Mouse (Mus musculus) testis, adult 2 months (tissue): ENCODE data around the gene Pogz.

Experiments
- CTCF ChIP-seq: fragments of 200-500 bp; IDR thresholded peaks from 2 replicates; pipeline ENCODE4 v1.5.1; 2012; ENCODE audit warnings: low read depth, mild to moderate bottlenecking, inconsistent platforms, low read length, moderate library complexity; ENCODE audit not compliant: control insufficient read depth, insufficient read depth, insufficient replicate concordance
- POLR2A ChIP-seq: fragments of 200-500 bp; IDR thresholded peaks from 2 replicates; pipeline ENCODE4 v1.6.1; 2012; ENCODE audit warnings: low read depth, mild to moderate bottlenecking, inconsistent platforms, low read length, moderate library complexity; ENCODE audit not compliant: control insufficient read depth

DNA sequence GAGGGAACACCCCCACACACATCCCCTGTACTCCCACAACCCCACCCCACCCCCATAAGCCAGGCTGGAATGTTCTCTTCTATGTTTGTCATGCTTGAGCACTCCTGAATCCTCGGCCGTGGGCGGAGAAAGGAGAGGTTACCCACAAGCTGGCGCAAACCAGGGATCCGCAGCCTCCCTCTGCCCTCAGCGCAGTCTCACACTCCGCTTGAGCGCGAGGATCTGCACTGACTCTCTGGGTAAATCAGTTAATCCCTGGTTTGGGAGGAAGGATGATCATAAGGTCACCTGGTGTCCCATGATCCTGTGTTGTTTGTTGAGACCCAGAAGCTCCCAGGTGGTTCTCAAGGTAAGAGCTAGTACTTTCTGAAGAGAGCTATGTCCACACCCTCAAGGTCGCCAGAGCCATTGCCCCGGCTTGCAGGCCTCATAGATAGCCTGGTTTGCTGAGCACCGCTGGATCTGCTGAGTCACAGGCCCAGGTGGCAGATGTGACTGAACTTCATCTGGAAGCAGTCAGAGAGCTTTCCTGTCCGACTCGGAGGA lies 80.5 kb downstream of the Pogz start:
- TF ChIP-seq POLR2A (no peak), CTCF (no peak)
